Mouse (Mus musculus) ES-CJ7 (cell line): ENCODE results near the gene Rps23.
A peak's percentile ranks its signal among the peaks of the same experiment; 100 is the strongest.
"Not testable (repeated sequence)": the region's sequence is repeated elsewhere in the genome, so short reads cannot be mapped to it uniquely, and the experiment has no call there.

ENCODE experiments used
- DNase-seq: peaks from one replicate; pipeline ENCODE4 v3.0.0; 2011; ENCODE audit warnings: low read depth, low spot score

Gene Rps23

GRCm38 (mm10) chr13:90922751-90923612 is at the start of gene Rps23:
Rps23 (plus strand) TSS chr13:90922958.
- DNase-seq, result peak; percentile 93

GRCm38 (mm10) chr13:90881727-90882429 is 40.9 kb upstream of the Rps23 start:
- DNase-seq, result no peak

GRCm38 (mm10) chr13:90885856-90886532 is 36.8 kb upstream of the Rps23 start:
- no peak for DNase-seq

- DNase-seq, result peak; percentile 69
These were observed 36.2 kb upstream of the Rps23 start for GRCm38 (mm10) chr13:90886568-90886983.

- DNase-seq, result no peak
These were observed 32.6 kb upstream of the Rps23 start for GRCm38 (mm10) chr13:90890111-90890510.

- DNase-seq, result no peak
These were observed 27.9 kb upstream of the Rps23 start for GRCm38 (mm10) chr13:90894819-90895218.

GRCm38 (mm10) chr13:90896098-90896497 is 26.7 kb upstream of the Rps23 start:
- no peak for DNase-seq

- no peak for DNase-seq
These were observed 25.9 kb upstream of the Rps23 start for GRCm38 (mm10) chr13:90896821-90897220.

- no peak for DNase-seq
These were observed 17.6 kb upstream of the Rps23 start, which contains the start of gene Atp6ap1l for GRCm38 (mm10) chr13:90905176-90905575. Atp6ap1l (minus strand) TSS chr13:90905355.

- no peak for DNase-seq
These were observed 15.4 kb upstream of the Rps23 start for GRCm38 (mm10) chr13:90907376-90907775.

GRCm38 (mm10) chr13:90912760-90913674 is 9.7 kb upstream of the Rps23 start:
- DNase-seq, result no peak

- no peak for DNase-seq
These were observed 9.0 kb upstream of the Rps23 start for GRCm38 (mm10) chr13:90913675-90914192.

- DNase-seq, result no peak
These were observed 8.0 kb upstream of the Rps23 start for GRCm38 (mm10) chr13:90914721-90915120.

- not testable (repeated sequence) for DNase-seq
These were observed 859 bp downstream of the Rps23 start for GRCm38 (mm10) chr13:90923617-90924016.

GRCm38 (mm10) chr13:90924072-90924471 is 1.3 kb downstream of the Rps23 start:
- DNase-seq, result no peak

- peak; percentile 90 for DNase-seq
These were observed 2.4 kb downstream of the Rps23 start for GRCm38 (mm10) chr13:90925191-90925590.

GRCm38 (mm10) chr13:90926125-90926765 is 3.5 kb downstream of the Rps23 start:
- DNase-seq, result no peak

GRCm38 (mm10) chr13:90926938-90927633 is 4.3 kb downstream of the Rps23 start:
- peak; percentile 48 for DNase-seq

- not testable (repeated sequence) for DNase-seq
These were observed 5.5 kb downstream of the Rps23 start for GRCm38 (mm10) chr13:90928266-90928665.

- DNase-seq, result peak; percentile 74
These were observed 7.1 kb downstream of the Rps23 start for GRCm38 (mm10) chr13:90929847-90930246.
